Mouse (Mus musculus): Measurements from ENCODE around the gene Plagl2. TPM values are rescaled to one million over a fixed set of nuclear protein-coding genes. Genes with fewer than 3 reads are reported as not detected.

Plagl2 gene
- 1.3 and 1.8 TPM in 2 replicates for polyA plus RNA-seq (2021; fragmentation: Nextera tagmentation)
- long read RNA-seq, experiment 1 = 0 reads
- long read RNA-seq, experiment 2, partial matches to known transcripts = 0 of 4 reads
- long read RNA-seq, experiment 2, other reads (novel, unspliced or antisense) = 4 of 4 reads

DNA sequence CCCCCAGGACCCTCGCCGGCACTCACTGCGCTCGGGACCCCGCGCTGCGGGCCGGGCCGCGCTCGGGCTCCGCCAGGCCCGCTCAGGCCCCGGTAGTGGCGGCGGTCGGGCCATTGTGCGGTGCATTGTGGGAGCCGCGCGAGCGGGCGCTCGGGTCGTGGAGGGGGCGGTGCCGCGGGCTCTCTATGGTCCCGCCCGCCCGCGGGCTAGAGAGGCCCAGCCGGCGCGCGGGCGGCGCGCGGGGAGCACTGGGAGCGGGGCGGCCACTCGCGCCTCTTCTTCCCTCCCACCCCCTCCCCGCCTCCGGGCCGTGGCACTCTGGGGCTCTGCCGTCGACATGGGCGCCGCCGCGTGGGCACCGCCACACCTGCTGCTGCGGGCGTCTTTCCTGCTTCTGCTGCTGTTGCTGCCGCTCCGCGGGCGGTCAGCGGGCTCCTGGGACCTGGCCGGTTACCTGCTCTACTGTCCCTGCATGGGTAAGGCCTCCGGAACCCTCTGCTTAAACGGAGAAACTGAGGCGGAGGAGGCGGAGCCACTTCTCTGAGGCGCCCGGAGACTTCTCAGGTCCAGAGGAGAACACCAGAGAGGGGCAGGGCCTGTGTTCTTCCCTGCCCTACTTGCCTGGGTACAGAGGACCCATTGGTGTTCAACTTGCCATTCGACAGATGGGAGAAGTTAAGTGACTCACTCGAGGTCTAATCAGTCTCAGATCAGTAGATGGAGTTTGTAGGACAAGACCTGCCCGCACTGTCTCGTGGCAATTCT lies at the start of gene Plagl2, which contains the start of gene Pofut1:
Plagl2 (minus strand) TSS at position 177 of the 765 bp plus-strand sequence.
Pofut1 (plus strand) TSS at position 284 of the 765 bp plus-strand sequence.

GRCm38 (mm10) chr2:153224946-153225594 lies 16.2 kb downstream of the Plagl2 start, which contains the start of gene Tspyl3:
Gene Tspyl3 (minus strand): TSS chr2:153225441.

Other genes with a start within 250 kb of the Plagl2 start
- 34.8 and 41.0 TPM in 2 replicates for gene Pdrg1, start 226.0 kb downstream of the Plagl2 start, polyA plus RNA-seq (2021; fragmentation: Nextera tagmentation)
- 0.05 and 0.08 TPM in 2 replicates for gene Xkr7, start 209.6 kb downstream of the Plagl2 start, polyA plus RNA-seq (2021; fragmentation: Nextera tagmentation)
- 0.06 and 0.11 TPM in 2 replicates for gene Ccm2l, start 175.5 kb downstream of the Plagl2 start, polyA plus RNA-seq (2021; fragmentation: Nextera tagmentation)
- gene Hck, start 133.0 kb downstream of the Plagl2 start, polyA plus RNA-seq (2021; fragmentation: Nextera tagmentation) = 1.9 and 2.7 TPM in 2 replicates
- gene Tm9sf4, start 80.1 kb downstream of the Plagl2 start, polyA plus RNA-seq (2021; fragmentation: Nextera tagmentation) = 50.7 and 52.4 TPM in 2 replicates
- 17.7 and 18.7 TPM in 2 replicates for gene Tspyl3, start 16.0 kb downstream of the Plagl2 start, polyA plus RNA-seq (2021; fragmentation: Nextera tagmentation)
- 1.3 and 1.7 TPM in 2 replicates for gene Pofut1, start 107 bp upstream of the Plagl2 start, polyA plus RNA-seq (2021; fragmentation: Nextera tagmentation)
- gene Kif3b, start 50.0 kb upstream of the Plagl2 start, polyA plus RNA-seq (2021; fragmentation: Nextera tagmentation) = 4.8 and 5.7 TPM in 2 replicates
- 2.6 and 3.3 TPM in 2 replicates for gene Asxl1, start 104.4 kb upstream of the Plagl2 start, polyA plus RNA-seq (2021; fragmentation: Nextera tagmentation)